Mouse (Mus musculus) kidney, adult 2 months (tissue): ENCODE data around the gene Ryr1.

Experiments
- CTCF ChIP-seq: fragments of 200-500 bp; conservative IDR thresholded peaks from 2 replicates; pipeline ENCODE4 v1.5.1; 2011; ENCODE audit warnings: low read depth, mild to moderate bottlenecking, control low read depth, low read length, moderate library complexity, mixed read lengths; ENCODE audit not compliant: insufficient read depth, insufficient read length
- POLR2A ChIP-seq: fragments of 200-500 bp; IDR thresholded peaks from one replicate; pipeline ENCODE4 v1.6.1; 2011; ENCODE audit warnings: low read depth, low read length, control low read depth

GRCm38 (mm10) chr7:29031641-29032040 is 93.3 kb downstream of the Ryr1 start:
- no peak for TF ChIP-seq CTCF
- no peak for TF ChIP-seq POLR2A
